Mouse (Mus musculus) lung, postnatal 36 days (tissue): ENCODE data around the gene Exd1.
A peak's percentile ranks its signal among the peaks of the same experiment; 100 is the strongest.
"Not testable (repeated sequence)": the region's sequence is repeated elsewhere in the genome, so short reads cannot be mapped to it uniquely, and the experiment has no call there.

Source experiments
- DNase-seq: peaks from one replicate; pipeline ENCODE4 v3.0.0; 2022; ENCODE audit warnings: mixed read lengths

Exd1 gene

DNA sequence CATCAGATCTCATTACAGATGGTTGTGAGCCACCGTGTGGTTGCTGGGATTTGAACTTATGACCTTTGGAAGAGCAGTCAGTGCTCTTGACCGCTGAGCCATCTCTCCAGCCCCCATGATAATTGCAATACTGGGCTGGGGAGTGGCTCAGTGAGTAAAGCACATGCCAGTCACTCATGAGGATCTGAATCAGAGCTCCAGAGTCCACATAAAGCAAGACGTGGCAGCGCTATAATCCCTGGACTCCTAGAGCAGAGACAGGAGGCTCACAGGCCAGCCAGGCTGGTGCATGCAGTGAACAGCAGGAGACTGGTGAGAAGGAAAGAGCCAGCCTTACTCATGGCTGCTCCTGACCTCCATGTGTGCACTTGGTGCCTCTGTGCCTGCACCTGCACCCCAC, 22.0 kb downstream of the Exd1 start:
- DNase-seq, result no peak

DNA sequence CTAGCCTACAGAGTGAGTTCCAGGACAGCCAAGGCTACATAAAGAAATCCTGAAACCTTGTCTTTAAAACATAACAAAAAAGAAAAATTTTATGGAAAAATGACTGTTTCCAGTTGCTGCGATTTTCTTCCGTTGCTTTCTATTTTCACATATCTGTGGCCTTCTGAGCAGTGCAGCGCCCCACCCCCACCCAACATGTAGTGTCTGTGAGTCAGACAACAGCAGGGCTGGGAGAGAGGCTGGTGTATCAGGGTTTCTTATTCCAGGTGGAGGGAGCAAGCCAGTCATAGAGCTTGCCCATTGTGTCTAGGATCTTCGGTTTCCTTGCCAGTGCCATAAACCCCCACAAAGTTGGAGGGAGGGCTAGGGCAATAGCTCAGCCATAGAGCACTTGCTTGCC, 23.6 kb downstream of the Exd1 start:
- DNase-seq, result no peak

DNA sequence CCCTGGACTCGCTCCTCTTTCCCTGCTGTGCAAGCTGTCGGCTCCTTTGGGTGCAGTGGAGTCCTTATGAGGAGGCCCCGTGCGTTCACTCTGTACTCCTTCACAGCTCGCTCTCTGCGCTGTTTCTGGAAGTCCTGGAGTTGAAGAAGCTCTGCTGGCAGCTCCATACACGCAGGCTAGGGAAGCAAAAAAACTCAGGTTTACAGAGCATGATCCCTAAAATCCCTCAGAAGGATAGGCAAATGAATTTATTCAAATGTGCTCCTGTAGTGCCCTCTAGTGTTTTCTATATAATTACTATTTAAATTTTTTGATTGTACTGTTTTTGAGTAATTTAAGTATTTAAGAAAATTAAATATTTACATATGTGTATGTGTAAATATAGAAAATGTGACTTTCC, 26.9 kb downstream of the Exd1 start:
- DNase-seq, result no peak

DNA sequence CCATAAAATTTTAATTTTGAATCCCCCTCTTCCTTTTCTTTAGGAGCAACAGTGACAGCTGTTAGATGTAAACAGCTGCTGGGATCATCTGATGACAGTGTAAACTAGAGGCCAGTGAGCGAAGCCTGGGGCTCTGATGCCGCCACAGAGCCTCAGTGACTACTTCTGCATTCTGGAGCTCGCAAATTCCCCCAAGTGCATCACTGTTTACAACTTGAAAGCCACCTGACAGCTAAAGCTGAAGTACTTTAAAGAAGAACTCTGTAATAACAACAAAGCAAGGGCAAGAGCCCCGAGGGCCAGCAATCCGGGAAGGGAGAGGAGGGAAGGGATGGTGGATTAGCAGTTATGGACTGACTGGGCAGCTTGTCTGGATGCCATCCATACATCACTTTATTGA, 30.6 kb downstream of the Exd1 start:
- DNase-seq, result no peak

DNA sequence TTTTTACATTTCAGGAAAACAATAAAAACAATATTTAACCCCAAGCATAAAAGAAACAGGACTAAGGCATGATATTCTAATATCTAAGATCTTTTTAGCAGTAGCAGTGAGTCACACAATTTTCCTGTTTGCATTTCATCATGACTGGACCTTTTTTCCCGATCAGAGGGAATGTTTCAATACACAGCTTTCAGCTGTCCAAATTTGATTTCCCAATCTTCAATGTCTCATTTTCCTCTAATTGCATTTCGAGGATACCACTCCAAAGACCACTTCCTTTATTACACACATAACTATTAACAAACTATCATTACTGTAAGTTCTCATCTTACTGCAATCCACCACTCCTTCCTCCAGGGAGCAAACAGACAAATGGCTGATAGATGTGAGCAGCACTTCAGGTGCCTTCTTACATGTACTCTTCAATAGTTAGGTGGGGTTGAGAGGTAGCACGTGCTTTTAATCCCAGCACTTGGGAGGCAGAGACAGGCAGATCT, 33.4 kb downstream of the Exd1 start:
- DNase-seq, result no peak

DNA sequence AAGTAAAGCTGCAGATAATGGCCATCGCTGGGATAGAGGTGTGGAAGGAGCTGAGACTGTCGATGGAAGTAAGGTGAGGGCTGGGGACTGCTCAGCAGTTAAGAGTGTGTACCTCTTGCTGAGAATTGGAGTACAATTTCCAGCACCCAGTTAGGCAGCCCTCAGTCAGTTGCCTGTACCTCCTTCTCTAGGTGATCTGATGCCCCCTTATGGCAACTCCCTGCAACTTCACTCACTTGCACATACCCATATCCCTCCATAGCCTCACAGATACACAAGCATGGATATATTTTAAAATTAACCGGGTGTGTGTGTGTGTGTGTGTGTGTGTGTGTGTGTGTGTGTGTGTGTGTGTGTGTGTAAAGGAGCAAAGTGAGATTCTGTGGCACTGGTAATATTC, 35.1 kb downstream of the Exd1 start:
- DNase-seq, result no peak

DNA sequence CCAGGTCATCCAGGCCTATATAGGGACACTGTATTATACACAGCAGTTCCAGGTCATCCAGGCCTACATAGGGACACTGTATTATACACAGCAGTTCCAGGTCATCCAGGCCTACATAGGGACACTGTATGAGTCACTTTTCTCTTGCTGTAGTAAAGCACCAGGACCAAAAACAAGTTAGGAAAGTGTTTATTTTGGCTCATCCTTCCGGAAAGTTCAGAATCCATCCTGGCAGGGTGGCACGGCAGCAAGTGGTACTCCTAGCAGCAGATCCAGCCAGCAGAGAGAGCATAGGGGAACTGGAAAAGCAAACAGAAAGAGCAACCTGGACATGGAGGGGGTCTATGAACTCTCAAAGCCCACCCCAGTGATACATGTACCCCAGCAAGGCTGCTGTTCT, 36.6 kb downstream of the Exd1 start:
- DNase-seq, result no peak

DNA sequence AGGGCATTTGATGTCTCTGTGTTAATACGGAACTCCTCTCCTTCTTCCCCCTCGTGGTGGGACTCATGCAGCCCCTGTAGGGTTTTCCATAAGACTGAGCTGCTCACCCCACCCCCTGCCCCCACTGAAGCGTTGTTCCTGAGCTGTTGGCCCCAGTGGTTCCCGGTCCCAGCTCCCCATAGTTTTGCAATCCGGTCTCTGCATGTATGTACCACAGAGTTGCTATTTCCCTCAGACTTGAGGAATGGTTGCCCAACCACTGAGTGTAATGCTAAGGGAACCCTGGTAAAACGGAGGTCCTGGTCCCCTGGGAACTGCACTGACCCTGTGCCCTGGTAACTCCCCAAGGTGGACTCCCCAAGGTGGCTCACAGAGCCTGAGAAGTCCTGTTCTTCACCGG, 38.9 kb downstream of the Exd1 start:
- DNase-seq, result not testable (repeated sequence)

DNA sequence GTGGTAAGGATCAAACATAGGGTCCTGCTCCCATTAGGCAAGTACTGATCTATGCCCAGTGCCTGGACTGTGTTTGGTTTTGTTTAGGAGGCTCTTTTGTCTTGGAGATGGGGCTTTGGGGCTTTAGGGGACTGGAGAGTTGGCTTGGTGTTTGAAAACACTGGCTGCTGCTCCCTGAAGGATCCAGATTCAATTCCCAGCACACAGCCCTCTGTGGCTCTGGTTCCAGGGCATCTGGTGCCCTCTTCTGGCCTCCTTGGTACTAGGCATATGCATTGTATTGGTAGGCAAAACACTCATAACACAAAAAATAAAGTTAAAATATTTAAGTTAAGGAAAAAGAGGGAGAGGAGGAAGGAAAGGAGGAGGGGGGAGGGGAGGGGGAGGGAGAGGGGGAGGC, 40.3 kb downstream of the Exd1 start:
- DNase-seq, result peak; percentile 22

DNA sequence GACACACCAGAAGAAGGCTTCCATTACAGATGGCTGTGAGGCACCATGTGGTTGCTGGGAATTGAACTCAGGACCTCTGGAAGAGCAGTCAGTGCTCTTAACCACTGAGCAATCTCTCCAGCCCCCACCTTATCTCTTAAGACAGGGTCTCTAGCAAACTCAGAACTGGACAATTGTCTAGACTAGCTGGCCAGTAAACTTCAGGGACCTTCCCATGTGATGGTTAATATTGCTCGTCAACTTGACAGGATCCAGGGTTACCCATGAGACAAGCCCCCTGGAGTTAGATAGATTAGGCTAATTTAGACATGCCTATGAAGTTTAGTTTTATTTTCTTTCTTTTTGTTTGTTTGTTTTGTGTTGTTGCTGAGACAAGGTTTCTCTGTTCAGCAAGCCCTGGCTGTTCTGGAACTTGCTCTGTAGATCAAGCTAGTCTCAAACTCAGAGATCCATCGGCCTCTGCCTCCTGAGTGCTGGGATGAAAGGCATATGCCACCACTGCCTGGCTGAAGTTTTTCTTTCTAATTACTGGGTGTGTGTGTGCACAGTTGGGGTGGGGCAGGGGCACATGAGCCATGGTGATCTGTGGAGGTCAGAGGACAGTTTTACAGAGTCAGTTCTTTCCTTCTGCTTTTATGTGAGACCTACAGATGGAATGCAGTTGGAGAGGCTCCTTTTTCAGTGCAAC, 46.3 kb downstream of the Exd1 start:
- DNase-seq, result no peak

DNA sequence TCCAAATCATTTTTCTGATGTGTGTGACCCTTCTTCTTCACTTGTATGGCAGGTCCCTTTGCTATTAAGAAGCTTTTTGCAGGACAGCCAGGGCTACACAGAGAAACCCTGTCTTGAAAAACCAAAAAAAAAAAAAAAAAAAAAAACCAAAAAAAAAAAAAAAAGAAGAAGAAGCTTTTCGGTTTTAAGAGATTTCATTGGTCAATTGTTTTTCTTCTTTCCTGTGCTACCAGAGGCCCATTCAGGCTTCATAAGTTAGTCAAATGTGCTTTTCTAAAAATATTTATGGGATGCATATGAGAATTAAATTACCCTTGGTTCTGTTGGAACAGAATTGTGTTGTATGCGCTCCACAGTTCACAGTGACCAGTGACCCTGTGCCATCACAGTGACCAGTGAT, 48.6 kb downstream of the Exd1 start:
- DNase-seq, result no peak

DNA sequence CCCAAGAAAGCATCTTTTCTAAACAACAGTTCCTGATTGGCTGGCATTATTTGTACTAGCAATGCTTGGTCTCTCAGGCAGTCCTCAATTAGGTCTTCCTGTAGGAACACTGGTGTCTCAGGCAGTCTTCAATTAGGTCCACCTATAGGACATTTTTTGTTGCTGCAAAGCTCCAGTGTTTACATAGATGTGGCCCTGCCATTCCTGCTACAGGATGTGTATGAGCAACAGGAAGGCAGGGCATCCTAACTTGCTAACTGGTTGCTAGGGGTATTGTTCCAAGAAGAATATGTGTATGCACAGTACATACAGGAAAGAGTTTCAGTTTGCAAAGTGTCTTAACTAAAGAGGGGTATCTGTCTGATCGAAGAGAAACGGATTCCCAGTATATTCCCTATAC, 51.3 kb downstream of the Exd1 start:
- no peak for DNase-seq

DNA sequence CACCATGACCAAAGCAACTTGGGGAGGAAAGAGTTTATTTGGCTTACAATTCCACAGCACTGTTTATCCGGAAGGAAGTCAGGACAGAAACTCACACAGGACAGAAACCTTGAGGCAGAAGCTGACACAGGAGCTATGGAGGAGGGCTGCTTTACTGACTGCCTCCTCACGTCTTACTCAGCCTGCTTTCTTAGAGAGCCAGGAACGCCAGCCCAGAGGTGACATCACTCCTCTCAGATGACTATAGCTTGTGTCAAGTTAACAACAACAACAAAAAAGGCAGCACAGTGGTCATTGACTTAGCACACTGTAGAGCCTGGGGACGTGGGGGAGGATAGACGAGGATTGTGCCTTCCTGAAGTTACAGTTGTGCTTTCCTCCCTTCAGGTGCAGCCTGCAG, 55.5 kb downstream of the Exd1 start:
- peak; percentile 11 for DNase-seq

DNA sequence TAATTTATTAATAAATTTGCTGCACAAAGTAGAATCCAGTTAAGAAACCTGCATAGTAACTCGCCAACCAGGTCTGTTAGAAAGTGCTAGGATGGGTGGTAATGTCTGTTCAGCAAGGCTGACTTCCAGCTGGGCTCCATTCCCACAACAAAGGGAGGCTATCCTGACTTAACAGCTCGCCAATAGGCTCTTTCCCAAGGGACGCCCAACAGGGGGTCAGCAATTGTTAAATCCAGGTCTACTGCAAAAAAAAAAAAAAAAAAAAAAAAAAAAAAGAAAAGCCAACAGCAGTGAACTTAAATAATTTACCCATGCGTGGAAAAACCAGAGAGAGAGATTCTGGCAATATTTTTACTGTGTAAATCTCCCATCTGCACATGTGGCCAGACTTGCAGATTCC, 60.9 kb downstream of the Exd1 start:
- no peak for DNase-seq

DNA sequence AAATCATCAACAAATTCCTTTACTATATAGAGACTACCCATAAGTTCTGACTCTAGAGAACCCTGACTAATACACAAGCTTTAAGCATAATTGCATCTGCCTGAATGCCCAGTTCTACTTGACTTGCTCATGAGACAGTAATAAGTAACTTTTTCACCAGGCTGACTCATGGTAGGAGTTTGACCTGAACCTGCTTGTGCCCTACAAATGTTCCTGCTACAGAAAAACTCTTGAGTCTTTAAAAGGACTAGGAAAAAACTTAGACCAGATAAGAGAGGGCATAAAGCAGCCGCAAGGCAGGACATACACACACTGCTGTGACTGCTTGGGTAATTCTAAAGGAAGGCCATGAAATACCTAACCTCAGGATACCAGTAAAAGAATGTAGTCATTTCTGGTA, 65.1 kb downstream of the Exd1 start:
- no peak for DNase-seq

DNA sequence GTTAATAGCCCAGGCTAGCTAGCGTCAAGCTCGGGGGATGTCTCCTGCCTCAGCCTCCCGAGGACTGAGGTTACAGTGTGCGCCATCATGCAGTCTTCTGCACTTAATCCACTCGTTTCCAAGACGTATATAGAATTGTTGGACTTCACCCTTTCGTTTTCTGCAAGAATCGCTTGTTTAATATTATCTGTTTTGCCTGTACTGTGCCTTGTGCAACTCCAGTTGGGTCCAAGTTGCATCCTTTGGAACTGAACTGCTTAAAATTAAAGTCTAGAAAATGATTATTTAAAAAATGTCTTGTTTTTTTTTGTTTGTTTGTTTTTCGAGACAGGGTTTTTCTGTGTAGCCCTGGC, 69.1 kb downstream of the Exd1 start:
- no peak for DNase-seq

DNA sequence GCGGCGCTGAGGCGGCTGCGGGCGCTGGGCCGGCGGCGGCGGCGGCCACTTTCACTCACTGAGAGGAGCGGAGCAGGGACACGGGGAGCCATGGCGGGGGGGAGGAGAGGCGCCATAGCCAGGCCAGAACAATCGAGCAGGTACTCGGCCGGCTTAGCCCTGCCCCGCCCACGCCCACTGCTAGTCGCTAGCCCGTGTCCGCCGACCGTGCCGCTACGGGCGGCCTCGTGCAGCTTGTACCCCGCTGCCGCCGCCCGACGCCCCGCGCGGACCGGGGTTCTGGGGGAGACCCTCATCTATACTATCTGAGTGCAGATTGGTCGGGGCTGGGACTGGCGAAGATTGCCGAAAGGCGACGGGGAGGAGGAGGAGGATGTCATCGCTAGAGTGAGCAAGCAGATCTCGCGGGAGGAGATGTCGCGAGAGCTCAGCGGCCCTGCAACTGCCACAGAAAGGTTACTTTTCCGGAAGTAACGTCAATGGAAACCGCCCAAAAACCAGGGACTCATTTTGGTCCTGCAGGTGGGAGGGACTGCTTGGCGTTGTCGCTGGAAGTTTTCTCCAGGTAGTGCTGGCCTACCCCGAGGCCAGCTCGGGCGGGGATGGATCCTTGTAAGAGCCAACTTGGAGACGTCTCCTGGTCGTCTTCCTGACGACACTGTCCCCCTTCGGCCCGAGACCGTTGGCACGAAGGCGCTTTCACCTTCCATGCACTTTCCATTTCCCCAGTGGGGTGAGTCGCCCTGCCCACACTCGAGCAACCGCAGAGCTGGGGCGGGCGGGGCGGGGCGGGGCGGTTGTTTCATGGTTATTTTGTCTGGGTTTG, 69.6 kb downstream of the Exd1 start, which contains the start of gene Ino80:
Gene Ino80, minus strand, starts transcription at position 117 of the 826 bp plus-strand sequence.
- DNase-seq, result peak; percentile 100

DNA sequence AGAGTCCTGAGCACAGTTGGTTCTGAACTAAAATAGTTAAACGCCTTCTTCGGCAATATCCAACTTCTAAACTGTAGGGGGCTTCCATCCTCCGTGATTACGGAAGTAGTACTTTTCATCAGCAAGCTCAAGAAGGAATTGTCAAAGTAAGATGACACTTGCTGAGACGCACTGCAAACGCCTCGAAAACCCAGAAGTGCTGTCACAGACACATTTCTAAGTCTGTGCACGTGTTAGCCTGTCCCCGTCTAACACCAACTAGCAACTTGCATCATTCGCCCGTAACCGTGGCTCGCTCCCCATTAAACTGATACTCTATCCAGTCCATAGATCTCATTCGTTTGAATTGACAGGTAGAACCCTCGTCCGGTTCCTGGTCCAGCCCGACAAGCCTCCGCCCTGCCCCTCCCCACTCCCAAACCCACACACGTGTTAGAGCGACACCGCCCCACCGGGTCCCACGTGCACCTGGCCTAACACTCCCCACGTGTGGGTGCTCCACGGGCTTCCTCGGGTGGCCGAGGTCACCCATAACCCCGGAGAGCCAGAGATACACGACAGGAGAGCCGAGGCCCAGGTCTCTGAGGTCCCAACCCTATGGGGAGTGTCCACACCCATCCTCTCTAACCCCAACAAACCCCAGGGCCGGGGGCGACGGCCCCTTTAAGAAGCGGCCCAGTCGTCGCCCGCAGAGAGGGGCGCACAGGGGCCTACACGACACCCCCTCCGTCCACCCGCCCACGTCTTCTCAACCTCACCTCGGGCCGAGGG, 70.6 kb downstream of the Exd1 start:
- DNase-seq, result peak; percentile 82

DNA sequence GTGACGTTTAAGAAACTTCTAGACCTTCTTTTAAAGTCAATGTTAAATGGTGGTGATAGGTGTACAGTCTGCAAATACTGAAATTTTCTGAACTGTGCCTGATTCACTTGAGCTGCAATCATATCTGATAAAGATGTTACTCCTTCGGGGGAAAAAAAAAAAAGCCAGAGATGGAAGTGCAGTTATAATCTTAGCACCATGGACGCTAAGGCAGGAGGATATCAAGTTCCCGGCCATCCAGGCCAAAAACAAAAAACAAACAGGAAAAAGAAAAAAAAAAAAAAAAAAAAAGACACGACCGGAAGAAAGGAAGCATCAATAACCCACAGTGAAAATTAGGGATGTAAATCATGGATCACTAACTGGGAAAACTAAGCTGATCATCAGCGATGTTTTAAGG, 71.3 kb downstream of the Exd1 start:
- DNase-seq, result no peak
